Mouse (Mus musculus) forebrain, postnatal 0 days (tissue): ENCODE measurements around the gene Alpk1. TPM values are rescaled to one million over a fixed set of nuclear protein-coding genes. Genes with fewer than 3 reads are reported as not detected.

Experiments used
- ATAC-seq: fragments of 200-750 bp; cut with Nextera tagmentation; 2 replicates; pipeline ENCODE4 v1.8.0; 2017; ENCODE audit warnings: mild to moderate bottlenecking, moderate library complexity
- DNase-seq: peaks from one replicate; pipeline ENCODE4 v3.0.0-alpha.2; 2015
- H3K27ac ChIP-seq: fragments of 300-500 bp; sonication (generic); 2 replicates; pipeline ENCODE4 v1.5.1; 2014; ENCODE audit warnings: low read depth, mild to moderate bottlenecking, antibody characterized with exemption, low read length, moderate library complexity, mixed read lengths
- H3K27me3 ChIP-seq: fragments of 300-500 bp; sonication (generic); 2 replicates; pipeline ENCODE4 v1.6.1; 2014; ENCODE audit warnings: mild to moderate bottlenecking, low read length, mixed read lengths; ENCODE audit not compliant: insufficient read depth
- H3K36me3 ChIP-seq: fragments of 300-500 bp; sonication (generic); 2 replicates; pipeline ENCODE4 v1.6.1; 2014; ENCODE audit warnings: mild to moderate bottlenecking, moderate library complexity; ENCODE audit not compliant: insufficient read depth
- H3K4me1 ChIP-seq: fragments of 300-500 bp; sonication (generic); 2 replicates; pipeline ENCODE4 v1.6.1; 2014; ENCODE audit warnings: antibody characterized with exemption; ENCODE audit not compliant: insufficient read depth
- H3K4me2 ChIP-seq: fragments of 300-500 bp; sonication (generic); 2 replicates; pipeline ENCODE4 v1.6.1; 2014; ENCODE audit warnings: low read depth, mild to moderate bottlenecking, moderate library complexity
- H3K4me3 ChIP-seq: fragments of 300-500 bp; sonication (generic); 2 replicates; pipeline ENCODE4 v1.5.1; 2014; ENCODE audit warnings: low read depth, low read length, mixed read lengths
- H3K9ac ChIP-seq: fragments of 300-500 bp; sonication (generic); 2 replicates; pipeline ENCODE4 v1.6.1; 2014; ENCODE audit warnings: mild to moderate bottlenecking
- H3K9me3 ChIP-seq: fragments of 300-500 bp; sonication (generic); 2 replicates; pipeline ENCODE4 v1.6.1; 2016; ENCODE audit warnings: low read length
- CTCF ChIP-seq: sonication (generic); IDR thresholded peaks from 2 replicates; pipeline ENCODE4 v1.5.1; 2016; ENCODE audit warnings: antibody characterized with exemption, control low read depth, low read depth
- WGBS: fragments of 180-500 bp; shearing (Covaris S2); extraction: QIAGEN DNeasy Blood & Tissue Kit; methylation state at CpG from one replicate; pipeline ENCODE4 v1.1.7; 2014; 5-methylcytosine and 5-hydroxymethylcytosine counted together
- polyA plus RNA-seq: library from polyadenylated mRNA; unstranded; fragments of >200 nt; fragmentation: Nextera tagmentation; extraction: Ambion mirVana; gene quantifications from 2 replicates; pipeline ENCODE4 v1.2.1, GENCODE M21; 2015
- total RNA-seq: library from RNA; depleted of rRNA; stranded (reverse); fragments of >200 nt; gene quantifications from 2 replicates; pipeline ENCODE4 v1.2.3, GENCODE M21; 2014

Gene Alpk1
- total and polyA plus RNA-seq, 2 experiments from 2014 or later, result 0.30 to 3.5 TPM

- WGBS, result 35% methylated on average over 8 of the region's 8 CpGs
- no peak overlapping the region for H3K4me2 ChIP-seq
- TF ChIP-seq CTCF, result no peak
These were observed 22.5 kb upstream of the Alpk1 start for GRCm38 (mm10) chr3:127802814-127803213.

GRCm38 (mm10) chr3:127801162-127801561 lies 20.8 kb upstream of the Alpk1 start:
- 0 out of 2 replicates have a peak, but pooled peaks cover 6% of the 10 kb centered on the region for H3K36me3 ChIP-seq
- H3K27me3 ChIP-seq, result no peaks in the 10 kb centered on the region
- no peaks in the 10 kb centered on the region for H3K4me1 ChIP-seq
- H3K4me3 ChIP-seq, result no peak overlapping the region
- no peaks in the 10 kb centered on the region for H3K9me3 ChIP-seq
- H3K4me2 ChIP-seq, result no peak overlapping the region
- H3K9ac ChIP-seq, result no peak overlapping the region
- DNase-seq (no peak), ATAC-seq (no peak)
- H3K27ac ChIP-seq, result no peak overlapping the region
- TF ChIP-seq CTCF, result no peak
- 95% methylated on average over 8 of the region's 8 CpGs for WGBS

More at GRCm38 (mm10) chr3:127802814-127803213, 22.5 kb upstream of the Alpk1 start:
- Histone ChIP-seq H3K9ac (no peak overlapping the region), H3K4me1 (no peaks in the 10 kb centered on the region), H3K27me3 (no peaks in the 10 kb centered on the region), H3K4me3 (no peak overlapping the region), H3K27ac (no peak overlapping the region), H3K36me3 (peaks cover 16% of the 10 kb centered on the region; the same call in 1 of the 2 replicates), H3K9me3 (no peaks in the 10 kb centered on the region)
- no peak for ATAC-seq
- no peak for DNase-seq

- Histone ChIP-seq H3K4me2 (no peak overlapping the region), H3K9me3 (no peaks in the 10 kb centered on the region), H3K9ac (no peak overlapping the region), H3K27me3 (no peaks in the 10 kb centered on the region), H3K27ac (no peak overlapping the region), H3K4me1 (no peaks in the 10 kb centered on the region), H3K36me3 (no peaks in the 10 kb centered on the region), H3K4me3 (no peak overlapping the region)
- no peak for TF ChIP-seq CTCF
- ATAC-seq, result no peak
- 95% methylated on average over 7 of the region's 7 CpGs for whole genome bisulfite sequencing
- no peak for DNase-seq
These were observed 15.9 kb upstream of the Alpk1 start for GRCm38 (mm10) chr3:127796271-127796670.

- Histone ChIP-seq H3K27ac (no peak overlapping the region), H3K4me2 (no peak overlapping the region), H3K9ac (no peak overlapping the region), H3K27me3 (no peaks in the 10 kb centered on the region), H3K36me3 (no peaks in the 10 kb centered on the region), H3K4me3 (no peak overlapping the region), H3K9me3 (no peaks in the 10 kb centered on the region), H3K4me1 (no peaks in the 10 kb centered on the region)
- WGBS, result 96% methylated on average over 3 of the region's 3 CpGs
- DNase-seq (no peak), ATAC-seq (no peak)
- TF ChIP-seq CTCF, result no peak
These were observed 15.4 kb upstream of the Alpk1 start for GRCm38 (mm10) chr3:127795762-127796161.

- Histone ChIP-seq H3K4me3 (no peak overlapping the region), H3K9me3 (no peaks in the 10 kb centered on the region), H3K27ac (no peak overlapping the region), H3K4me2 (no peak overlapping the region), H3K36me3 (no peaks in the 10 kb centered on the region), H3K9ac (no peak overlapping the region), H3K27me3 (0 out of 2 replicates have a peak, but pooled peaks cover 10% of the 10 kb centered on the region), H3K4me1 (0 out of 2 replicates have a peak, but pooled peaks cover 5% of the 10 kb centered on the region)
- 61% methylated on average over 7 of the region's 7 CpGs for WGBS
- TF ChIP-seq CTCF, result no peak
- ATAC-seq (no peak), DNase-seq (no peak)
These were observed 12.7 kb upstream of the Alpk1 start for GRCm38 (mm10) chr3:127793022-127793421.

- DNase-seq (no peak), ATAC-seq (no peak)
- Histone ChIP-seq H3K27ac (no peak overlapping the region), H3K9me3 (no peaks in the 10 kb centered on the region), H3K9ac (no peak overlapping the region), H3K4me1 (0 out of 2 replicates have a peak, but pooled peaks cover 5% of the 10 kb centered on the region), H3K4me3 (no peak overlapping the region), H3K27me3 (peaks cover 14% of the 10 kb centered on the region), H3K4me2 (peak overlapping the region; percentile 98; the same call in 1 of the 2 replicates), H3K36me3 (no peaks in the 10 kb centered on the region)
- WGBS, result 55% methylated on average over 4 of the region's 4 CpGs
- no peak for TF ChIP-seq CTCF
These were observed 11.6 kb upstream of the Alpk1 start for GRCm38 (mm10) chr3:127791595-127792561.

- Histone ChIP-seq H3K36me3 (no peaks in the 10 kb centered on the region), H3K4me3 (peak overlapping the region; percentile 51), H3K9ac (peak overlapping the region; percentile 48; the same call in 1 of the 2 replicates), H3K4me1 (0 out of 2 replicates have a peak, but pooled peaks cover 5% of the 10 kb centered on the region), H3K27me3 (peaks cover 15% of the 10 kb centered on the region), H3K4me2 (peak overlapping the region; percentile 98), H3K27ac (no peak overlapping the region), H3K9me3 (no peaks in the 10 kb centered on the region)
- no peak for TF ChIP-seq CTCF
- WGBS, result 2% methylated on average over 15 of the region's 15 CpGs
- no peak for ATAC-seq
- no peak for DNase-seq
These were observed 10.7 kb upstream of the Alpk1 start for GRCm38 (mm10) chr3:127791056-127791483.
